Mouse (Mus musculus): ENCODE measurements at regions not wholly inside any gene's neighbourhood (a gene's known extent, or its start where the extent isn't known, plus 50 kb on each side); places are given as distances from the start of the nearest gene placed in this dataset.

DNA sequence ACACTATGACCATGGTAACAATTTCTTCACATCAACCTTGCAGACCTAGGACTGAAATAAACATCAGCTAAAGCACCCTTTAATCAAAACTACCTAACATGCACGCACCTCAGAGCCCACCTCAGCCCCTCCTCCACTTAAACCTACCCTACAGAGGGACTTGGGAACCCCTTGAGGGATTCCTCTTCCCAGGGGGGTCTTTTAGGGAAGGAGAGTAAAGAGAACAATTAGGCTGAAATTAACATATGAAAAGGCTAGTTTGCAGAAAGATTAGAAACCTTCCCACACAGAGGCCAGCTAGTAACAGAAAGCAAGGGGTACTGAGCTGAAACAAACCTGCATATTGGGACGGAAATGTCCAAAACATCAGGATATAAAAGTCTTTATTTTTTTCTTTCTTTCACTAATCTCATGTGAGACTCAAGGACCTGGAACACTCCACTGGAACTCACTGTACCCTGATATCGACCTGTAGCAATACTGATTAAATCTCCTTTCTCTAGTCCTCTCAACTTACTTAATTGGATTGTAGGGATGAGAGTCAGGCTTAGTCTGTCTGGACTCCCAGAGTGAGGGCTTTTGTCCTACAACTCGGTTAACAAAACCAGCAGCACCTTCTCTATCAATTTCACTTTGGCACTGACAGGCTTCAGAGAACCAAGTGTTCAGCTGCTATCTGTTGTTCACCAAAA, 281.0 kb upstream of the Gm6657 start:
- no peaks in the 10 kb centered on the region for H3K9me3 ChIP-seq (ENCODE audit: control insufficient read depth, low read length)
- H3K36me3 ChIP-seq (ENCODE audit: control insufficient read depth, insufficient read depth, low read length): no peaks in the 10 kb centered on the region
- no peak overlapping the region for H3K4me2 ChIP-seq (ENCODE audit: low read length)
- H3K4me3 ChIP-seq (ENCODE audit: low read length): no peak overlapping the region
- peaks cover 2% of the 10 kb centered on the region; the same call in 1 of the 2 replicates for H3K4me1 ChIP-seq (ENCODE audit: control insufficient read depth, insufficient read depth, low read depth, low read length)
- ATAC-seq: no peak
- 21% methylated on average over 4 of the region's 4 CpGs for WGBS
- H3K9ac ChIP-seq (ENCODE audit: low read depth, low read length): no peak overlapping the region
- H3K27ac ChIP-seq (ENCODE audit: low read depth, low read length): no peak overlapping the region
- H3K27me3 ChIP-seq (replicated peaks; ENCODE audit: control insufficient read depth, insufficient read depth, low read length): no peaks in the 10 kb centered on the region

GRCm38 (mm10) chr12:77928729-77929128, 265.3 kb upstream of the Gm6657 start:
- H3K4me3 ChIP-seq (ENCODE audit: low read length): no peak overlapping the region
- no peak overlapping the region for H3K4me2 ChIP-seq (ENCODE audit: low read length)
- H3K4me1 ChIP-seq (ENCODE audit: control insufficient read depth, insufficient read depth, low read depth, low read length): no peaks in the 10 kb centered on the region; the same call in 1 of the 2 replicates
- H3K9me3 ChIP-seq (ENCODE audit: control insufficient read depth, low read length): no peaks in the 10 kb centered on the region
- H3K27me3 ChIP-seq (replicated peaks; ENCODE audit: control insufficient read depth, insufficient read depth, low read length): no peaks in the 10 kb centered on the region
- H3K36me3 ChIP-seq (ENCODE audit: control insufficient read depth, insufficient read depth, low read length): no peaks in the 10 kb centered on the region
- 43% methylated on average over 4 of the region's 4 CpGs for WGBS
- no peak overlapping the region for H3K9ac ChIP-seq (ENCODE audit: low read depth, low read length)
- no peak overlapping the region for H3K27ac ChIP-seq (ENCODE audit: low read depth, low read length)
- peak; percentile 79 for ATAC-seq

DNA sequence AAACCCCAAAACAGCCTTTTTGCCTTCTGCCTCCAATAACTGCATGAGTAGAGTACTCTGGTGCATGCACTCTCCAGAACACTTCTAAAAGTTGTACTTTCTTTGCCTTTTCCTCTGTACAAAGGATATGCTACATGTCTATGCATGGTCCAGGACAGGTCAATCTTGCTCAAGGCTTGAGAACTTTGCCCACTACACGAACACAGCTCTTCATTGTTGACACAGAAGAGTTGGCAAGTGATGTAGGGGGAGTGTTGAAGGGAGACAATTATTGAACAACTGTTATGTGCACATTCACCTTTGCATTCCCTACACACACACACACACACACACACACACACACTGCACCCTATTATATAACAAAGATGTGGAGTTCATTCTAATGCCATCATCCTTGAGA, 264.5 kb upstream of the Gm6657 start:
- ATAC-seq: no peak
- Histone ChIP-seq H3K4me2 (ENCODE audit: low read length) (no peak overlapping the region), H3K36me3 (ENCODE audit: control insufficient read depth, insufficient read depth, low read length) (no peaks in the 10 kb centered on the region), H3K4me3 (ENCODE audit: low read length) (no peak overlapping the region), H3K9ac (ENCODE audit: low read depth, low read length) (no peak overlapping the region), H3K9me3 (ENCODE audit: control insufficient read depth, low read length) (no peaks in the 10 kb centered on the region), H3K27ac (ENCODE audit: low read depth, low read length) (no peak overlapping the region), H3K27me3 (replicated peaks; ENCODE audit: control insufficient read depth, insufficient read depth, low read length) (no peaks in the 10 kb centered on the region), H3K4me1 (ENCODE audit: control insufficient read depth, insufficient read depth, low read depth, low read length) (no peaks in the 10 kb centered on the region; the same call in 1 of the 2 replicates)
- whole genome bisulfite sequencing: 67% methylated on average over 1 of the region's 1 CpGs

DNA sequence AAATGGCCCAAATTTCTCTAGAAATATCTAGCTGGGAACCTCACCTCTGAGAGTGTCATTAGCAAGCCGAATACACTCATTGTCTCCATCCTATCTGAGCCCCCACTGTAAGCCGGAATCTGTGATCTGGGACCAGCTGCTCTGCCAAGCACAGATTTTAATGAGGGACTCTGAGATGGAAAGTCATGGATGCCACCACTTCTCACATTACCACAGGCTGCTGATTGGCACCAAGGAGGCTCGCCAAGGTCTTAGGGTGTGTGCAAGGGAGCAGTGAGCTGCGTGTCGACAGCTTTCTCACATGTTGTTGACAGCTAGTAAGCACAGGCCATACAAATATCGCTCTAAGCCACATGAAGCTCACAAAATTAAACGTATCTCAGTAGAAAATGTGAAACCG, 250.1 kb upstream of the Gm6657 start:
- ATAC-seq: no peak
- H3K27me3 ChIP-seq (replicated peaks; ENCODE audit: control insufficient read depth, insufficient read depth, low read length): no peaks in the 10 kb centered on the region
- H3K9ac ChIP-seq (ENCODE audit: low read depth, low read length): no peak overlapping the region
- no peaks in the 10 kb centered on the region for H3K36me3 ChIP-seq (ENCODE audit: control insufficient read depth, insufficient read depth, low read length)
- H3K9me3 ChIP-seq (ENCODE audit: control insufficient read depth, low read length): no peaks in the 10 kb centered on the region
- no peak overlapping the region for H3K27ac ChIP-seq (ENCODE audit: low read depth, low read length)
- no peaks in the 10 kb centered on the region for H3K4me1 ChIP-seq (ENCODE audit: control insufficient read depth, insufficient read depth, low read depth, low read length)
- H3K4me3 ChIP-seq (ENCODE audit: low read length): no peak overlapping the region
- 60% methylated on average over 8 of the region's 8 CpGs for WGBS
- H3K4me2 ChIP-seq (ENCODE audit: low read length): no peak overlapping the region

- Histone ChIP-seq H3K27ac (ENCODE audit: low read depth, low read length) (peak overlapping the region; percentile 69), H3K4me3 (ENCODE audit: low read length) (peak overlapping the region; percentile 28), H3K4me2 (ENCODE audit: low read length) (peak overlapping the region; percentile 55), H3K36me3 (ENCODE audit: control insufficient read depth, insufficient read depth, low read length) (no peaks in the 10 kb centered on the region), H3K9ac (ENCODE audit: low read depth, low read length) (peak overlapping the region; percentile 43), H3K4me1 (ENCODE audit: control insufficient read depth, insufficient read depth, low read depth, low read length) (peaks cover 5% of the 10 kb centered on the region; the same call in 1 of the 2 replicates), H3K27me3 (replicated peaks; ENCODE audit: control insufficient read depth, insufficient read depth, low read length) (no peaks in the 10 kb centered on the region), H3K9me3 (ENCODE audit: control insufficient read depth, low read length) (no peaks in the 10 kb centered on the region)
- WGBS: 28% methylated on average over 16 of the region's 16 CpGs
- ATAC-seq: peak; percentile 65
These were observed 244.5 kb upstream of the Gm6657 start for GRCm38 (mm10) chr12:77949474-77950017.

DNA sequence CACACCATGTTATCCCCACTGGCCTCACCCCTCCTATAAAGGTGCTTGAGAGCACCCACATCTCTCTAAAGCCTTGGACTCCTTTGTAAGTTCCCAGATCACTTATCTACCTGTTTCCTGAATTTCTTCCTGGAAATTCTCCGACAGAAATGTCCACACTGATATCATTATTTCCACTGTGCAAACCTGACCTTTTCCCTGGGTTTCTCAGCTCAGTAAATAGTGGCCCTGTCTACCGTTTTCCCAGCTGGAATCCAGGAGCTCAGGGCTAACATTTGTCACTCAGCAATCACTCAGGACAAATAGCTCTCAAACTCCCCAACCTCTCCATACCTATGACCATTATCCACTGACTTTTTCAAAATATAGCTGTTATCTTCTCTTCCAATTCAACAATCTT, 241.6 kb upstream of the Gm6657 start:
- Histone ChIP-seq H3K36me3 (ENCODE audit: control insufficient read depth, insufficient read depth, low read length) (no peaks in the 10 kb centered on the region), H3K4me3 (ENCODE audit: low read length) (no peak overlapping the region), H3K27me3 (replicated peaks; ENCODE audit: control insufficient read depth, insufficient read depth, low read length) (no peaks in the 10 kb centered on the region), H3K9me3 (ENCODE audit: control insufficient read depth, low read length) (no peaks in the 10 kb centered on the region), H3K27ac (ENCODE audit: low read depth, low read length) (no peak overlapping the region), H3K9ac (ENCODE audit: low read depth, low read length) (no peak overlapping the region), H3K4me2 (ENCODE audit: low read length) (no peak overlapping the region), H3K4me1 (ENCODE audit: control insufficient read depth, insufficient read depth, low read depth, low read length) (peaks cover 5% of the 10 kb centered on the region; the same call in 1 of the 2 replicates)
- ATAC-seq: no peak
- WGBS: 68% methylated on average over 2 of the region's 2 CpGs

DNA sequence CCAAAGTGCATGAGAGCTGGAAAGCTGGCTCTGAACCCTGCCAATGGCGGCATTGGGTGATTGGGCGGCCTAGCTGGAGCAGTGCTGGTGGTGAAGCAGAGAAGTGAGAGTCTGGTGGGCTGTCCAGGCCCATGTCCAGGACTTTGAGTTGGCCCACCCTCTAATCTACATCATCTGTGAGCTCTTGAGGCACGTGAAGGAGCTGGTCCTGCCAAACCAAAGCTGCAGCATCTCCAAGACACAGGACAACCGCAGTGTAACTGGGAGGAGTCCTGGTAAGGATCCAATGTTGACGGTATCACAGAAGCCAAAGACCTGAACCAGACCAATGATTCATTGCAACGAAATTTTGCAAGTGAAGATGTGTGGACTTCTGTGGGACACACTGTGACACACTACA, 231.4 kb upstream of the Gm6657 start:
- peaks cover 3% of the 10 kb centered on the region; the same call in 1 of the 2 replicates for H3K9me3 ChIP-seq (ENCODE audit: control insufficient read depth, low read length)
- no peaks in the 10 kb centered on the region for H3K36me3 ChIP-seq (ENCODE audit: control insufficient read depth, insufficient read depth, low read length)
- ATAC-seq: no peak
- 90% methylated on average over 6 of the region's 6 CpGs for WGBS
- H3K4me2 ChIP-seq (ENCODE audit: low read length): no peak overlapping the region
- no peak overlapping the region for H3K27ac ChIP-seq (ENCODE audit: low read depth, low read length)
- H3K27me3 ChIP-seq (replicated peaks; ENCODE audit: control insufficient read depth, insufficient read depth, low read length): no peaks in the 10 kb centered on the region
- H3K4me3 ChIP-seq (ENCODE audit: low read length): no peak overlapping the region
- H3K4me1 ChIP-seq (ENCODE audit: control insufficient read depth, insufficient read depth, low read depth, low read length): no peaks in the 10 kb centered on the region
- no peak overlapping the region for H3K9ac ChIP-seq (ENCODE audit: low read depth, low read length)

- no peaks in the 10 kb centered on the region for H3K27me3 ChIP-seq (replicated peaks; ENCODE audit: control insufficient read depth, insufficient read depth, low read length)
- WGBS: 65% methylated on average over 3 of the region's 3 CpGs
- no peak overlapping the region for H3K4me3 ChIP-seq (ENCODE audit: low read length)
- no peaks in the 10 kb centered on the region for H3K4me1 ChIP-seq (ENCODE audit: control insufficient read depth, insufficient read depth, low read depth, low read length)
- H3K36me3 ChIP-seq (ENCODE audit: control insufficient read depth, insufficient read depth, low read length): no peaks in the 10 kb centered on the region
- H3K9me3 ChIP-seq (ENCODE audit: control insufficient read depth, low read length): peaks cover 3% of the 10 kb centered on the region; the same call in 1 of the 2 replicates
- H3K4me2 ChIP-seq (ENCODE audit: low read length): no peak overlapping the region
- no peak overlapping the region for H3K27ac ChIP-seq (ENCODE audit: low read depth, low read length)
- H3K9ac ChIP-seq (ENCODE audit: low read depth, low read length): no peak overlapping the region
- no peak for ATAC-seq
These were observed 225.5 kb upstream of the Gm6657 start for GRCm38 (mm10) chr12:77968543-77968942.

DNA sequence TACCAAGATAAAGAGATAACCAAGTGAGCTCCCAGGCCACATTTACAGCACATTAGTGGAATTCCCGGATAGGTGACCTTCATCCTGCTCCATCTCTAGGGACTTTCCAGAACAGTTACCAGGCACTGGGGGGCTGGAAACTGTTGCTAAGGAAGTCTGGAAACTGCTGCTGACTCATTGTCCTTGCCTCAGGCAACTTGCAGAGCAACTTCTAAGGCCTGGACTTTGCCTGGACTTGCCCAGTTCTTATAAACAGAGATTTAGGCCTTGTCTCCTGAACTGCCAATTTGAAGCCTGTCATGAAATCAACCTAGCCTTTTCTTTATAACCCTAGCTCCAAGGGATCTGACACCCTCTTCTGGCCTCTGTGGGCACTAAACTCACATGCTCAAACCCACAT, 224.0 kb upstream of the Gm6657 start:
- Histone ChIP-seq H3K4me2 (ENCODE audit: low read length) (no peak overlapping the region), H3K4me1 (ENCODE audit: control insufficient read depth, insufficient read depth, low read depth, low read length) (no peaks in the 10 kb centered on the region), H3K9ac (ENCODE audit: low read depth, low read length) (no peak overlapping the region), H3K27me3 (replicated peaks; ENCODE audit: control insufficient read depth, insufficient read depth, low read length) (no peaks in the 10 kb centered on the region), H3K4me3 (ENCODE audit: low read length) (no peak overlapping the region), H3K27ac (ENCODE audit: low read depth, low read length) (no peak overlapping the region), H3K9me3 (ENCODE audit: control insufficient read depth, low read length) (peaks cover 3% of the 10 kb centered on the region; the same call in 1 of the 2 replicates), H3K36me3 (ENCODE audit: control insufficient read depth, insufficient read depth, low read length) (no peaks in the 10 kb centered on the region)
- no peak for ATAC-seq
- 45% methylated on average over 1 of the region's 1 CpGs for WGBS

All from hindbrain, embryonic 16.5 days (tissue).